Mouse (Mus musculus) hindbrain, embryonic 10.5 days (tissue): ENCODE data around the gene Qk. TPM values are rescaled to one million over a fixed set of nuclear protein-coding genes. Genes with fewer than 3 reads are reported as not detected.

Source experiments
- DNase-seq: peaks from one replicate; pipeline ENCODE4 v3.0.0-alpha.2; 2017; ENCODE audit warnings: low spot score
- H3K27ac ChIP-seq: fragments of 300-500 bp; sonication (generic); 2 replicates; pipeline ENCODE4 v1.5.1; 2016; ENCODE audit warnings: mild to moderate bottlenecking, moderate library complexity
- H3K27me3 ChIP-seq: fragments of 300-500 bp; sonication (generic); 2 replicates; pipeline ENCODE4 v1.6.1; 2016; ENCODE audit warnings: mild to moderate bottlenecking; ENCODE audit not compliant: poor library complexity, insufficient read depth, severe bottlenecking
- H3K36me3 ChIP-seq: fragments of 300-500 bp; sonication (generic); 2 replicates; pipeline ENCODE4 v1.6.1; 2016; ENCODE audit warnings: mild to moderate bottlenecking, moderate library complexity
- H3K4me1 ChIP-seq: fragments of 300-500 bp; sonication (generic); replicated peaks from 2 replicates; pipeline ENCODE4 v1.6.1; 2016; ENCODE audit warnings: mild to moderate bottlenecking
- H3K4me3 ChIP-seq: fragments of 300-500 bp; sonication (generic); 2 replicates; pipeline ENCODE4 v1.5.1; 2016; ENCODE audit warnings: mild to moderate bottlenecking, moderate library complexity
- H3K9me3 ChIP-seq: fragments of 300-500 bp; sonication (generic); 2 replicates; pipeline ENCODE4 v1.6.1; 2016; ENCODE audit warnings: mild to moderate bottlenecking, moderate library complexity
- WGBS: fragments of 180-500 bp; shearing (Covaris S2); methylation state at CpG from one replicate; pipeline ENCODE4 v1.1.7; 2016; 5-methylcytosine and 5-hydroxymethylcytosine counted together
- polyA plus RNA-seq: library from polyadenylated mRNA; unstranded; fragments of >200 nt; fragmentation: Nextera tagmentation; extraction: Ambion mirVana; gene quantifications from 2 replicates; pipeline ENCODE4 v1.2.1, GENCODE M21; 2016

The Qk gene
- polyA plus RNA-seq, 1 experiment from 2014 or later = 34.6 TPM

- 79% methylated on average over 2 of the region's 2 CpGs for WGBS
- Histone ChIP-seq H3K4me1 (peaks cover 16% of the 10 kb centered on the region; the same call in 1 of the 2 replicates), H3K4me3 (no peak overlapping the region), H3K36me3 (peaks cover 23% of the 10 kb centered on the region), H3K9me3 (no peaks in the 10 kb centered on the region), H3K27ac (no peak overlapping the region), H3K27me3 (no peaks in the 10 kb centered on the region)
- DNase-seq = no peak
Observed at GRCm38 (mm10) chr17:10284772-10285171, 34.9 kb downstream of the Qk start.

DNA sequence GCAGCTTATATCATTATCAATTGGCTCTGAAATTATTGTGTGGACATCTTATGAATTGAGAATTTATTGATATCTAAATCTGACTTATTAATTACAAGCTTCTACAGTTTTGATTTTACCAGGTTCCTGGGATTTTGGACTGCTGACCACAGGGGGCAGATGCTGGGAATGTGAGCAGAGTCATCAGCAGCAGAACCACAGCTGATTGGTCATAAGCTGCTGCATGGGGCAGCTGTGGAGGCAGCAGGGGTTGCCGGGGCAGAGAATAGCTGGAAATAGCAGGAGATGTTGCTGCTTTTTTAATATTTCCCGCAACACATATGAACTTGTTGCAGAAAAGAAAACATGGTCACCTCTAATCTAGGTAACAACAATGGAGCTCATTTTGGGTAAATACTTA is 40.1 kb downstream of the Qk start:
- Histone ChIP-seq H3K27ac (no peak overlapping the region), H3K9me3 (no peaks in the 10 kb centered on the region), H3K4me3 (no peak overlapping the region), H3K36me3 (peaks cover 42% of the 10 kb centered on the region), H3K4me1 (no peaks in the 10 kb centered on the region), H3K27me3 (no peaks in the 10 kb centered on the region)
- DNase-seq = no peak
- WGBS = 87% methylated on average over 2 of the region's 2 CpGs

- no peaks in the 10 kb centered on the region for H3K9me3 ChIP-seq
- no peak overlapping the region for H3K4me3 ChIP-seq
- H3K4me1 ChIP-seq = peaks cover 28% of the 10 kb centered on the region
- H3K36me3 ChIP-seq = peaks cover 26% of the 10 kb centered on the region
- WGBS = 39% methylated on average over 3 of the region's 3 CpGs
- no peaks in the 10 kb centered on the region for H3K27me3 ChIP-seq
- 0 out of 2 replicates have a peak overlapping the region, but pooled peaks have one; percentile 16 for H3K27ac ChIP-seq
- no peak for DNase-seq
Observed at GRCm38 (mm10) chr17:10269518-10269917, 50.1 kb downstream of the Qk start.

DNA sequence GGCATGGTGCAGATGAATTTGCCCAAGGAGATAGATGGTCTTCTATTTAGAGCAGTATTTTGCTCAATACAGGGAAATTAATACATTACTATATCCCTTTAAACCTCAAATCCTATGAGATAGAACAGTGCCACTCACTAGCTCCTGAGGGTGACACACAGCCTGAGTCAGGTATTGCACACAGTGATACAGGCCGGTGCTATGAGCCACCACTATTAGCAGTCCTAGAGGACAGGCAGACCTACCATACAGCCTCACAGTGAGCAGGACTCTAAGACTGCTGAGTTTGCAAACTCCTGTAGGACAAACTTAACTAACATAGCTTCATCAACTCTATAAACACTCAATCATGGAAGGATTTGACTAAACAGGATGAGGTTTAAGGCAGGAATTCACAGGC is 51.2 kb downstream of the Qk start:
- Histone ChIP-seq H3K27ac (no peak overlapping the region), H3K9me3 (no peaks in the 10 kb centered on the region), H3K36me3 (peaks cover 29% of the 10 kb centered on the region), H3K4me1 (peaks cover 28% of the 10 kb centered on the region), H3K27me3 (no peaks in the 10 kb centered on the region), H3K4me3 (no peak overlapping the region)
- WGBS = 81% methylated on average over 1 of the region's 1 CpGs
- no peak for DNase-seq

GRCm38 (mm10) chr17:10266207-10266606 is 53.4 kb downstream of the Qk start:
- Histone ChIP-seq H3K27ac (no peak overlapping the region), H3K36me3 (peaks cover 22% of the 10 kb centered on the region), H3K27me3 (no peaks in the 10 kb centered on the region), H3K9me3 (no peaks in the 10 kb centered on the region), H3K4me1 (peaks cover 26% of the 10 kb centered on the region), H3K4me3 (no peak overlapping the region)
- DNase-seq = no peak
- 90% methylated on average over 4 of the region's 4 CpGs for WGBS

- 82% methylated on average over 4 of the region's 4 CpGs for WGBS
- no peak overlapping the region for H3K27ac ChIP-seq
- no peak for DNase-seq
- no peak overlapping the region for H3K4me3 ChIP-seq
- no peaks in the 10 kb centered on the region for H3K27me3 ChIP-seq
- no peaks in the 10 kb centered on the region for H3K9me3 ChIP-seq
- no peaks in the 10 kb centered on the region for H3K4me1 ChIP-seq
- H3K36me3 ChIP-seq = peaks cover 7% of the 10 kb centered on the region; the same call in 1 of the 2 replicates
Observed at GRCm38 (mm10) chr17:10251252-10251958, 68.2 kb downstream of the Qk start.

- H3K4me3 ChIP-seq = no peak overlapping the region
- H3K27me3 ChIP-seq = no peaks in the 10 kb centered on the region
- H3K27ac ChIP-seq = no peak overlapping the region
- 88% methylated on average over 1 of the region's 1 CpGs for WGBS
- H3K4me1 ChIP-seq = peaks cover 31% of the 10 kb centered on the region
- no peak for DNase-seq
- peaks cover 31% of the 10 kb centered on the region for H3K36me3 ChIP-seq
- H3K9me3 ChIP-seq = no peaks in the 10 kb centered on the region
Observed at GRCm38 (mm10) chr17:10240081-10240480, 79.6 kb downstream of the Qk start.

GRCm38 (mm10) chr17:10236595-10236994 is 83.1 kb downstream of the Qk start:
- Histone ChIP-seq H3K9me3 (no peaks in the 10 kb centered on the region), H3K36me3 (peaks cover 34% of the 10 kb centered on the region), H3K4me3 (no peak overlapping the region), H3K27me3 (no peaks in the 10 kb centered on the region), H3K4me1 (peaks cover 12% of the 10 kb centered on the region), H3K27ac (no peak overlapping the region)
- no peak for DNase-seq
- WGBS = 94% methylated on average over 2 of the region's 2 CpGs

GRCm38 (mm10) chr17:10232406-10232805 is 87.2 kb downstream of the Qk start:
- H3K36me3 ChIP-seq = peaks cover 19% of the 10 kb centered on the region
- peaks cover 8% of the 10 kb centered on the region for H3K4me1 ChIP-seq
- no peak for DNase-seq
- no peak overlapping the region for H3K27ac ChIP-seq
- 94% methylated on average over 3 of the region's 3 CpGs for WGBS
- no peaks in the 10 kb centered on the region for H3K9me3 ChIP-seq
- H3K27me3 ChIP-seq = no peaks in the 10 kb centered on the region
- H3K4me3 ChIP-seq = no peak overlapping the region

DNA sequence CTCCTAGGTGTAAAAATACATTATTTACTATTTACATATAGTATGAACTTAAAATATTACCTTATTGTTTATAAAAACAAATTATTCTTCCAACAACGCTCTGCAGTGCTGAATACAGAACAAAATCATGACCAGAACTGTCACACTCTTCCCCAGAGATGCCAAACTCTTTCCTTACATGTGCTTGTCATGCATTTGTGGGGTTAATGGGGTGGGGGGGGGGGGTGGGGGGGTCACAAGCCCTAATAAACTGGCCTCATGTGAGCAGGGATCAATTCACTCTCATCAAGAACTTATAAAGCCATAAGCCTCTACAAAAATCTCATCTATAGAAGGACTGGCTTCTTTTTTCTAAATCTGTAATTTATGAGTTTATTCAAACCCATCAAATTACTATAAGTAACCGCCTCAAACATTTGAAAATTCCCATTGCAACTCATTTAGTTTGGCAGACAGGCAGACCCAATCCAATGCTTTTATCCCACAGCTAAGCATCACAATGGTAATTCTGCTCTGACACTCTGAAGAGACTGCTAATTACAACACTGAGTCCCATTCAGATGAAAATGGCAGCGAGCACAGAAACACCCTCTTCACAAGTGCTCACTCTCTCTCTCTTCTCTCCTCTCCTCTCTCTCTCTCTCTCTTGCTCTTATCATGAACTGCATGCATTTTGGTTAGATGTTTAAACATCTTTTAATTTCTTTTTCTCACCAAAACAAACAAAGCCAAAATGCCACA is 91.7 kb downstream of the Qk start:
- 65% methylated on average over 3 of the region's 3 CpGs for WGBS
- no peaks in the 10 kb centered on the region for H3K27me3 ChIP-seq

DNA sequence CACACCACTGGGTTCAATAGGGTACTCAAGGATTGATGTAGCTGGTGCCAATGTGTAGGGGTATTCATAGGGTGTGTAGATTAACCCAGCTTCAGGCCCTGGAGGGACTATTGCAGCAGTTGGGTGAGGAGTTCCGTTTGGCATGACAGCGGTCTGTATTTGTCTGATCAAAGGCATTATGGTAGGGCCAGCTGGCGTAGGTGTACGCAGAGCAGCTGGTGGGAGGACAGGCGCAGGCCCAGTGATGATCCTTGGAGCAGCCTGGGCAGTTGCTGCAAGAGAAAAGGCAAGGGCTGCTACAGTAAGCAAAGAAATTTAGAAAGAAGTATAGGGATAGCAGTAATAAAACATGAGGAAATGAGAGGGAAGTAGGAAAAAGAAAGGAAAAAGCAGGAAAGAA is 103.5 kb downstream of the Qk start:
- Histone ChIP-seq H3K4me1 (no peaks in the 10 kb centered on the region), H3K4me3 (no peak overlapping the region), H3K27me3 (no peaks in the 10 kb centered on the region), H3K9me3 (no peaks in the 10 kb centered on the region), H3K36me3 (peaks cover 46% of the 10 kb centered on the region), H3K27ac (no peak overlapping the region)
- no peak for DNase-seq
- WGBS = 88% methylated on average over 5 of the region's 5 CpGs

More for the DNA sequence above, 91.7 kb downstream of the Qk start:
- peaks cover 14% of the 10 kb centered on the region for H3K4me1 ChIP-seq
- H3K27ac ChIP-seq = no peak overlapping the region
- no peaks in the 10 kb centered on the region for H3K36me3 ChIP-seq
- no peaks in the 10 kb centered on the region for H3K9me3 ChIP-seq
- DNase-seq = no peak
- H3K4me3 ChIP-seq = no peak overlapping the region

DNA sequence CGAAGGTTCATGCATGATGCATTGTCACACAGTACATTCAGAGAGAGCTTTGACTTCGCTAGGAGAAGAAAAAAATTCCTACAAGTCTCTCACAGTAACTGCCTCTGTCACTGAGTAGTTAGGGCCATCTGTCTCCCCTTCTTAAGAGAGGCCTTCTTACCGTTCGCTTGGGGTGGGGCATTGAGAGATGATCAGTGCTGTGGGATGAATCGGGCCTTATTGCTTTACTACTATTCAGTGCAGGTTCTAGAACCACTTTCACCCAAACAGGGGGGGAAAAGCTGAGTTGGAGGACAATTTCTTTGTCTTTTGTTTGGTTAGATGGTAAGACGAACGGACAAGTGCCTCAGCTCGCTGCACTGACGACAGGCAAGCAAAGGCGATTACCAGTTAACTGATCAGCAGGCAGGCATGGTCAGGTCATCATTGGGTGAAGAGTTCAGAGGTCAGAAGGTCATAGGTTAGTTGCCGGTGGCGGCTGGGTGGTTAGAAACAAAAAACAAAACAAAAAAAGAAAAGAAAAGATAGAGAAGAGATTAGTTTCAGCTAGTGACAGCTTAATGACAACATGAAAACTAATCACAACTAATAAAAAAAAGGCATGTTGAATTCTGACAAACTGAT is 110.4 kb downstream of the Qk start:
- 22% methylated on average over 12 of the region's 12 CpGs for WGBS
- peaks cover 16% of the 10 kb centered on the region for H3K4me1 ChIP-seq
- H3K27ac ChIP-seq = peak overlapping the region; percentile 17
- H3K4me3 ChIP-seq = no peak overlapping the region
- H3K27me3 ChIP-seq = no peaks in the 10 kb centered on the region
- peak; percentile 50 for DNase-seq
- no peaks in the 10 kb centered on the region for H3K9me3 ChIP-seq
- H3K36me3 ChIP-seq = peaks cover 55% of the 10 kb centered on the region

DNA sequence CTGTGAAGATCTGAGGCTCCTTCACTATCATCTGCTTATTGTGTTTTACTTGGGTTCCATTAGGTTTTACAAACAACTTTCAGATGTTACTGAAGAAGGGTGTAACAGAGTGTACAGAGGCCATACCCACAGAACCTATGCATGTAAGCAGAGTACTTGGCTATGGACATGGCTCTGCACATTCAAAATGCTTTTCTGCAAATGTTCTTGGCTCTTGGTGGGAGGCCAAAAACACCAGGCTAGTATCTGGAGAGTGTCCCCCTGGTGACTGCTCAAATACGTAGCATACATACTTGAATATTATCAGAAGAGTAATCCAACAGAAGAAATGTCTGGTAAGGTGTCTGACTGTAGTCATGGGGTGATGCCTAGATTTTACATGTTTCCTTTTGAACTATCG is 121.0 kb downstream of the Qk start:
- Histone ChIP-seq H3K4me3 (no peak overlapping the region), H3K27ac (no peak overlapping the region), H3K27me3 (no peaks in the 10 kb centered on the region), H3K36me3 (peaks cover 42% of the 10 kb centered on the region), H3K4me1 (no peaks in the 10 kb centered on the region), H3K9me3 (peaks cover 9% of the 10 kb centered on the region; the same call in 1 of the 2 replicates)
- 96% methylated on average over 2 of the region's 2 CpGs for WGBS
- no peak for DNase-seq
